Mouse (Mus musculus): ENCODE results near the gene Nbeal1. TPM values are rescaled to one million over a fixed set of nuclear protein-coding genes. Genes with fewer than 3 reads are reported as not detected.

Gene Nbeal1
- polyA plus RNA-seq (2017; shearing (Covaris generic)): 8.8 TPM

GRCm38 (mm10) chr1:60179932-60180783 lies at the start of gene Nbeal1:
TSS of gene Nbeal1 (plus strand) at chr1:60180599.

GRCm38 (mm10) chr1:60342808-60343629 lies 162.6 kb downstream of the Nbeal1 start, which contains the start of gene Cyp20a1:
TSS of gene Cyp20a1 (plus strand) at chr1:60343323.

Other genes with a start within 250 kb of the Nbeal1 start
- gene Ica1l, start 137.4 kb upstream of the Nbeal1 start, polyA plus RNA-seq (2017; shearing (Covaris generic)): 0.96 TPM
- gene Carf, start 82.4 kb upstream of the Nbeal1 start, polyA plus RNA-seq (2017; shearing (Covaris generic)): 4.8 TPM
- 39.4 TPM for gene Wdr12, start 82.0 kb upstream of the Nbeal1 start, polyA plus RNA-seq (2017; shearing (Covaris generic))
- gene Cyp20a1, start 162.7 kb downstream of the Nbeal1 start, polyA plus RNA-seq (2017; shearing (Covaris generic)): 14.2 TPM
- gene Abi2, start 229.0 kb downstream of the Nbeal1 start, polyA plus RNA-seq (2017; shearing (Covaris generic)): 11.9 TPM